Mouse (Mus musculus) ZHBTc4 (cell line): ENCODE data around the gene Dhx15.
A peak's percentile ranks its signal among the peaks of the same experiment; 100 is the strongest.

ENCODE experiments used
- DNase-seq: peaks from one replicate; pipeline ENCODE4 v3.0.0-alpha.2; 2011; ENCODE audit warnings: low read depth, low spot score

Gene Dhx15

DNA sequence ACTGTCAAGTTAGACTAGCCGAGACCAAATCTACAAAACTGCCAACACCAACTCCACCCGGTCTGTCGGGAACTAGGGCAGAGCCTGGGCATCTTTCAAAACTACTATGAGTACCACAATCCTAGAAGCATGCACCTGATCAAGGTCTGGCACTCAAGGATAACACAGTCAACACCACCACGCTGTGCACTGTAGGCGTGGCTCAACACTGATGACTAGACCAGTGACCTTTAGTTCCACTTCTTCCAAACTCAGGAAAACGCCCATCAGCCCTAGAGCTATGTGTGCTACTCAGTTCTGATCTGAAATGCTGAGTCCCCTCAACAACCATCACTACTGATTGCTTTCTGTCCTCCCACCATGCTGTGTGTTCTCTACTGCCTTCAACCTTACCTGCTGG is 44.6 kb downstream of the Dhx15 start:
- peak; percentile 74 for DNase-seq

DNA sequence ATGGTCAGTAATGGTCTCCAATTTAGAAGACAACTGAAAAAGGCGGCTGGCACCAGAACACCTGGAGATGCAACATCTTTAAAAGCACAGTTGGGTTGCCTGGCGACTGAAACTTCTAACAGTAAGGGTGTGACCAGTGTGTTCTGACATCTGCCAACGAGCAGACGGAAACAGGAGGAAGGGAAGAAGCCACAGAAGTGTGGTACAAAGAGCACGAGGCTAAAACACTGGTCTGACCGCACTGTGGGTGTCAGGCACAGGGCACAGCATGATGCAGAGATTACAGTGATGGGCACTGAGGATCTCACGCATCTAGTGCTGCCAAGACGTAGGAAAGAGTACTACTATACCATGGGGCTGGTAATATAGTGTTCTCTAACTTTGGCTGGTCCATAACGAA is 48.4 kb downstream of the Dhx15 start:
- DNase-seq, result no peak

DNA sequence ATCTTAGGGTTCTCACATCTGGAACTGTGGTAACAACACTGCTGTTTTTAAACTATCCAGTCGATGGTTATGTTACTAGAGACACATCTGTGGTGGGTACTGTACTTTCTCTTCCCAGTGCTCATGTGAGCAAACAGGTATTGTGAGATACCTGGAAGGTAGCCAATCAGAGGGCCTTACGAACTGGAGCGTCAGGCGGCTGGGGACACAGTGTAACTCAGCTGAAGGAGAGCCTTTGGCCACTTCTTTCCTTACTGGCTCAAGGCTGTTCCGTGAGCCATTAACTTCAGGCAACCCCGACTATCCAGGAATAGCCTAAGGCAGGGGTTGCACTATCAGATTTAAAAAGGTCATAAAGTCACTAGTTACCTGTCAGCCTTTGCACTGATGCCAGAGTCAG is 51.5 kb downstream of the Dhx15 start:
- DNase-seq, result no peak

DNA sequence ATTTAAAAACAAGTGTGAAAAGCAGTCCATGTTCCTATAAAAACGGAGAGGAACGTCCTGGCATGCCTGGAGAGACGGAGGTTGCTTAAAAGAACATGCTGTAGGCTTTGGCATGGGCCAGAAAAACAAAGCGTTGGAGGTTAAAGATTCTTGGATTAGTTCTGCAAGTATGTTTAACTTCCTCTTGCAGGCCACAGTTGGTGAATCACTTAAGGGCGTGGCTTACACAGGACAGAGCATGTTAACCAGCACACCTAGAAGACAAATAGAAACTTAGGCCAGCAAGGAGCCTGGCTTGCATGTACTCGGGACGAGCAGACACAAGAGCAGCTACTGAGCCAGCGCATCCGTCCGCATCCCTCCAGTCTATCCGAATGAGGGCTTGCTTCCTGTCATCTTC is 52.2 kb downstream of the Dhx15 start:
- DNase-seq, result no peak

DNA sequence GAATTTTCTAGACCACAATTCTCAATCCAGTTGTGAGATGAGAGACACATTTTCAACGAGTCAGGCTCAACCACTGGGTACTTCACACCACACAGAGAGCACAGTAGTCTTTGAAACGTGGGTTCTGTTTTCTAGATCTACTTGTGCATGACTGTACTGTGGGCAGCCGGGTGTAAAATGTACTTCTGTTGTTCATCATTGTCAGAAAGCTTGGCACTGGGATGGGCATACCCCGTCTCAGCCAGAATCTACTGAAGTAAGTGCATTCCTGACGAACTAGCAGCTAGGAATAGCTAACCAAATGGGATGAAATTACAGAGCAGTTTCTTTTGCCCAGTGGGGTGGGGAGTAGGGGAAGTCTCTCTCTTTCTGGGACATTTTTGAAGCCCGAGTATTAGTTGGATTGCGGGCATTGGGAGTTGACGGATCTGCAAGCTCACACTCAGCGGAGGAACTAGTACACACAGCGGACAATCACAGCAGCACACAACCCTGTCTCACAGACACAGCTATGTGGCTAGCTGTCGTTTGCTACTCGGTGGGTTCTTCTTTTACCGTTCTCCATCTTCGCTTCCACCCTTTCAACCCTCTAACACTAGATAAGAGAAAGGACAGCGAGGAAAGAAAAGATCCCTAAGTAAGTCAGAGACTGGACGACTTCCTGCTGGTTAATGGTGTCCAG is 54.7 kb downstream of the Dhx15 start:
- no peak for DNase-seq

DNA sequence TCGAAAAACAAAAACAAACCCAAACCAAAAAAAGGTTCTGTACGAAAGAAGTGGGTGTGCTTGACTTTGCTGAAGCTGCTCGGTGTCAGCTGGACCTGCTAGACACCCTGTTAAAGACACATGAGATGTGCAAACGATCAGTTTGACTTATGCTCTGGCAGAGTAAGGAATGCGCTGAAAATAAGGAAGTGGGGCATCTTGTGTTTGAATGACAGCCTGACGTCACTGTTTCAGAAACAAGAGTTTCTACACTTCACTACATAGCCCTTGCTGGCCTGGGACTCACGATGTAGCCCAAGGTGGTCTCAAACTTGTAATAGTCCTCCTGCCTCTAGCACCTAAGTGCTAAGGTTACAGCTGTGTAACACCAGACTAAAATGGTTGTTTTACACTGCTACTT is 57.5 kb downstream of the Dhx15 start:
- DNase-seq, result no peak

DNA sequence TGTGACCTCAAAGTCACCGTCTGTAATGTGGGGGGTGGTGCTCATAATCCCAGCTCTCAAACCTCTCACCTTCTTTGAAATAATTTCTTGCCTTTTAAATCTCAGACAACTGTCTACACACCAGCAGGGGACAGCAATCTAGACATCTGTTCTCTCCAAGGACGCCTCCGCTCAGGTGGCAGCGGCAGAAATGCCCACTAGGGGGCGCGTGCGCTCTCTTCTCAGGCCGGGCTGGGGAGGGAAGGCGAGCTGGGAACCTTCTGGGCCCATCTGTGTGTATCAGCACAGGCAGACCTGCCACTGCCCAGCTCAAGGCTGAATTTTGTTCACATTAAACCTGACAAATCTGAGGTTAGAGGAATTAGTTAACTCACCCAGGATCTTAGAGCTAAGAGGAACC is 58.2 kb downstream of the Dhx15 start:
- peak; percentile 91 for DNase-seq

DNA sequence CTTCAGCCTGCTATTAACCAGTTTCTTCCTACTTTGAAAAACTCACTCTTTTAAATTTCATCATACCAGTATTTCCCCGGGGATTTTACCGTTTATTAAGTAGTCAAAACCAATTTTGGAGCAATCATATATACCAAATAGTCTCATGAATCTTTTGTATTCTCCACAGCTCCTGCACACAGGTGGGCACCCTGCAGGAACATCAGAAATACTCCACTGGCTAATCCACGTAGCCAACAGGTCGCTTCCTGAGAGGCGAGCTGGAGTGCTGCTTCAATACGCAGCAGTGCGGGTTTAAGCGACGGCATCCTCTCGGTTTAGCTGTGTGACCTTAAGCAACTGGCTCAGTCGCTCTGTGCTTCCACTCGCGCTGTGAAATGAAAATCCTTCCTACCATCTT is 58.9 kb downstream of the Dhx15 start:
- DNase-seq, result no peak

DNA sequence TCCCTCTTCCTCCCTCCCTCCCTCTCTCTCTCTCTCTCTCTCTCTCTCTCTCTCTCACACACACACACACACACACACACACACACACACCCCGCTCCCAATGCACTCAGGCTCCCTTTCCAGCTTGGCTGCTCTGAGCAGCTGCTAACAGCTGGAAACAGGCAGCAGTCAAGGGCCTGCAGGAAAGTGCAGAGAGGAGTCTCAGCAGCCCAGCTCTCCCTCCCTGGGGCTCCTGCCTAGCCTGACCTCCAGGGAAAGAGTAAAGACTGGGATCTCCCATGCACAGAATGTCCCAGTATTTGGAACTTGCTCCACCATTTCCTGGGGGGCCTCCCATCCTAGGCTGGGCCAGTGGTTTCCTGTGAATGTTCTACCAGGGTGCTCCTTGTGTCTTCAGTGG is 59.8 kb downstream of the Dhx15 start:
- no peak for DNase-seq

DNA sequence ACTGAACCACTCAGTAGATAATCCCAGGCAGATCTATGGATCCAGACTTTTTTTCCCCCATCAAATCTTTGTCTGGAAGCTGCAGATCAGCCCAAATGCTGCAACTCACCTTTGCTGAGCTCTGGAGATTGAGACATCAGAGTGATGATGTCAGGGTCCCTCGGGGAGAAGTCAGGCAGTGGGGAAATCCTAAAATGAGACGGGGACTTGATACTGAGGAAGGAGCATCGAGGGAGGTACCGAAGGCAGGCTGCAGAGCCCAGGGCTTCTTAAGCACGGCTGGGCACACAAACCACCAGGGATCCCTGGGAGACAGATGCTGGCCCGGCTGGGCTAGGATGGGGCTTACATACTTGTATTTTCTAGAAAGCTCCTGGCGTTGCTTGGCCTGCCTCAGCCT is 64.1 kb downstream of the Dhx15 start:
- no peak for DNase-seq

DNA sequence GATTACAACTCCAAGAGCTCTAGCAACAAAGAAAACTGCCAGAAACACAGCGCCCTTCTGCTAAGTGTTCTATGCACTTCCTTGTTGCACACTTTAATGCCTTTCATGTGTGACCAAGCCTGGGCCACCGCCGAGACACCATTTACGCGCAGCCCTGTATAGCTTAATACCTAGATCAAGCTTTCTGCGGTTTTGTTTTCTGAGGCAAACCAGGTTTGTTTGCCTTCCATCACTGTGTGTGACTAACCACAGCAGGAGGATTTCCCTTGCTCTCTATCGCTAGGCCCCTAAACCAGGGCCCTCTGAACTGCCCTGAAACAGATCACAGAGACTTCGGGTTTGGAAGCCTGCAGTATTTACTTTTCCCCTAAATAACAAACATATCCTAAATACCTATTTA is 64.5 kb downstream of the Dhx15 start:
- no peak for DNase-seq

DNA sequence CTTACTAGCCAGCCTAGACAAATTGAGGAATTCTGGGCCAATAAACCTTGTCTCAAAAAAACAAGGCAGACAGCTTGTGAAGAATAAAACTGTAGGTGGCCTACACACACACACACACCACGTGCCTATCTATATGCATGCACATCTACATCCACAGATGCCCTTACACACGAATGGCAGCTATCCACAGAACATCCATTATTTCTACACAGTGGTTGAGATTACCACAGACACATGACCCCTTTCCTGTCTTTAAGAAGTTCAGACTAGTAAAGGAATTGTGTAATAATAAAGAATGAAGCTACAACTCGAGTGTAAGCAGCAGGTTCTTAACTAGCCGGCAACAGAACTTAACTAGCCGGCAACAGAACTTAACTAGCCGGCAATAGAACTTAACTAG is 68.2 kb downstream of the Dhx15 start:
- no peak for DNase-seq

DNA sequence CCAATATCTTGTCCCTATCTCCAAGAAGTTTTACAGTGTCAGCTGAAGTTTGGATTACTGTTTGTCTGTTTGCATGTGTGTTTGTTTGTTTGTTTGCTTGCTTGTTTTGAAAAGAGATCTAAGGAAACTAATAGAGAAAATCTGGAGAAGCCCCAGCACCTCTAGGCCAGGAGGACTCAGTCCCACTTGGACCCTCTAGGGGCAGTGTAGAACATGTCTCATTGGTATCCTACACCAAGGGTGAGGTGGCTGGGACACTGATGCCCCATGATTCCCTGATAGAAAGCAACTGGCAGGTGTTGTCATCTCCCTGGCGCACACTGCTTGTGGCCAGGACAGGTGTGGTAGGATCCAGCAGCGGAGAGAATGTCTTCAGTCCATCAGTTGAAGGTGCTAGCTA is 70.5 kb downstream of the Dhx15 start:
- DNase-seq, result peak; percentile 55

DNA sequence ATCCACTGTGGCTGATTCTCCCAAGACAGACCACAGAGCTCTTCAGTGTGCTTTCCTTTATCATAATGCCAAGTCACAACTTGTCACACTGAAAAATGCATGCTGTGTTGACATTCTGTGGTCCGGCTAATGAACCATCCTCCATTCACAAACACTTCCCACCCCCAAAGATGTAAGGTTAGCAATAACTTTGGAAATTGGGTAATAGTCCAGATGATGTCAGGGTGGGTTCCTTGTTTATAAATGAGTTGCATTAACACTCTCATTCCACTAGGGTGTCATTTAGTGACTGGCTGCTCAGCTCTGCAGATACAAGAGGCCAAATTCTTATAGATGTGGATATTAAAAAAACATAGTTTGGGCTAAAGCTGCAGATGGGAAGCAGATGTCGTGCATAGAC is 71.1 kb downstream of the Dhx15 start:
- no peak for DNase-seq

DNA sequence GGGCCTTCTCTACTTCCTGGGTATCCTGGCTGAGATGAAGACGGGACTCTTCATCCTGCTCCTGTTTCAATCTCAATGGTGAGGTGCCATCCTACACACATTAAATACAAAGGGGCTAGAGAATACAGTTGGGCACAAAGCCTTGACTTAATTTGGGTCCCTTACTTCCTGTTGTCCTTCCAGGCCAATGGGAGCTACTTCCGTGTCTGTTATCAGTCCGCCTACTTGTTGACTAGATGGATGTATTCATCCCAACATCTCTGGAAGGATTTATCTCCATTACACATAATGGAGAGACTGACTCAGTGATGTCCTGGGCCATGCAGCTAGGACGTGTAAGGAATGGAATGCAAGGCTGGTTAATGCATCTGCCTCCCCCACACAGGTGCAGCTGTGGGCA is 72.5 kb downstream of the Dhx15 start:
- no peak for DNase-seq

DNA sequence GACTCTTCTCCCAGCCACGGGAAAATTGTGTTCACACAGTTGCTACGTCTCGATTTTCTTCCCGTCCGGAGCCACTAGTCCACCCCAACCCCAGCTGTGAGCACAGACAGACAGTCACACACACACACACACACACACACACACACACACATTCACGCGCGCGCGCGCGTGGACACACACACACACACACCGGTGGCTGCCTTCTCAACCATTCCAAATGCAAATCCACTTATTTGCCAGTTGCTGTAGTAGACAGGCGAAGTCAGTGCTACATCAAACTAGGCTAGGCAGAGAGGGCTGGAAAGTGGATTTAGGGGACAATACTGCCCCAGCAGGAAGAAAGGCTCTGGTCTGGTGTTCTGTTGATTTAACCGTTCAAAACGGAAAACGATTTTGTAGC is 73.9 kb downstream of the Dhx15 start:
- DNase-seq, result no peak

DNA sequence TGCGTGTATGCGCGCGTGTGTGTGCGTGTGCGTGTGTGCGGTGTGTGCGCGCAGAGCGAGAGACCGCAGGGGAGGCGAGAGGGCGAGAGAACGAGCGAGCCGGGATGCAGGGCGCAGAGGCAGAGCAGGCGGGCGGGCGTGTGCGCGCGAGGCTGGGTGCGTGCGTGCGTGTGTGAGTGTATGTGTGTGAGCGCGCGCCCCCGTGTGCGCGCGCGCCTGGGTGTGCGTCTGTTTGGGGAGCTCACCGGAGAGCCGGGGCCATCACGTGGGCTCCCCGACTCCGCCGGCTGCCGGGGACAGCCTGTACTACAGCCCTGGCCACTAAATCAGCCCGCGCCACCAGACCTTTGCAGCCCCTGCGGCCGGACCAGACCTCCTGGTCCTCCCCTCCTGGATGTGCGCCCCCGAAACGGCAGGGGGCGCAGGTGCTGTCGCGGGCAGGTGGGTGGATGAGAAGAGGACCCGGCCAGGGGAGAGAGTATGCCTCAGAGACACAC is 74.4 kb downstream of the Dhx15 start:
- DNase-seq, result peak; percentile 93

DNA sequence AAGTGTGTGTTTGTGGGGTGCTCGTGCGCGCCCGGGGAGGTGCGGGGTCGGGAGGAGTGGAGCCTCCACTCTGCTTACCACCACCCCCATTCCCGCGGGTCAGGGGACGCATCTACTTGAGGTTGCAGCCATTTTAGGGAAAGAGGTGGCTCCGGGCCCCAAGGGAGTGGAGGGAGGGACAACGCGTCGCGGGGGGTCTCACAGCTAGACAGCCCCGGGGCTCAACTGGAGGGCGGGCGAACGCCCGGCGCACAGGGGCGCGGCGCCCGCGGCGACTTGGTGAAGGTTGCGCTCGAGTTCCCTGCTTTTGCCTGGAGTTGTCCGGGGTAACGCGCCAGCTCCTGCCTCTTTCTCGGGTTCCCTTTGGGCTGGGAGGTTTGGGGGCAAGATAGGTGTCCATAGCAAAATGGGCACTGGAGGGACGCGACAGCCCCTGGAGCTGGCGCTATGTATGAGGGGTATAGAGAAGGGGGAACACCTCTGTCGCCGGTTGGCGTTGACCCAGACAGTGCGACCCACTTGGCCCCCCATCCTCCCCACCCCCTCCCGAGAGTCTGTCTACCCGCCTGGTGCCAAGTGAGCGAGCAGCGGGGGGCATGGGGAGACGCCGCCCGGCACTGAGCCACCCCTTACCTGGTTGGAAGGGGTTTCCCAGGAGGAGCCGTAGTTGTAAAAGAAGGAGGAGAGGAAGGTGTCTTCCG is 75.4 kb downstream of the Dhx15 start:
- peak; percentile 65 for DNase-seq

DNA sequence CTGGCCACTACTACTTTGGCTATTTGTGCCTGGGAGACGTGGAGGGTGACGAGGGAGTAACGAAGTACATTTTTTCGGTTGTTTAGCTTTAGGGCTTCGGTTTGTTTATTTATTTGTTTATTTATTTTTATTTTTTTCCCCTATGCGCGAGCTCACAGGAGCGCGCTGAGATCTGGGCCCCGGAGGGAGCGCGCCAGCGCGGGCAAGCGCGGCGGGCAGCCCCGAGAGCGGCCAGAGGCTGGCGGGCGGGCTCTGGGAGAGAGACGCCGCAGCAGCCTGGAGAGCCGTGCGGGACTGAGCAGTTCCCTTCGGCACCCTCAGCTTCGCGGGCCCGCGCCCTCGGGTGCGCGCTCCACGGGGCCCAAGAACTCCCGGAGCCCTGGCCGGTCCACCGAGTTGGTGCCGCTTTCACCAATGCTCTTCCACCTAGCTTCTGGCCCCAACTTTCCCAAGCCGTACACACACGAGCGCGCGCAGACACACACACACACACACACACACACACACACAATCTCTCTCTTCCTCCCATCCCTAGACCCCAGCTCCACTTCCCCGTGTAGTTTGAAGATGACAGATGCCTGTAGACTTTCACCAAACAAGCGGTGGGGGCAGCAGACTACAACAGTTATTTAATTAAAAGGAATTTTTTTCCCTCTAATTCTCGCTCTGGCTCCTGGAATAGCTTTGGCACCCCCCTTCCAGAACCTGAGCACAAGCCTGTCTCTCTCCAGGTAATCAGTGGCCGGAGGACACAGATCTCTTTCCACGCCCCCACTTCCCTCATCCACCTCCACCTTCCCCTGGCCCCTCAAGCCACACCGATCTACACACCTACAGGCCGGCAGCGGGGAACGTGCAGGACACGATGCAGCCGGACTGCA is 76.2 kb downstream of the Dhx15 start:
- DNase-seq, result peak; percentile 53

DNA sequence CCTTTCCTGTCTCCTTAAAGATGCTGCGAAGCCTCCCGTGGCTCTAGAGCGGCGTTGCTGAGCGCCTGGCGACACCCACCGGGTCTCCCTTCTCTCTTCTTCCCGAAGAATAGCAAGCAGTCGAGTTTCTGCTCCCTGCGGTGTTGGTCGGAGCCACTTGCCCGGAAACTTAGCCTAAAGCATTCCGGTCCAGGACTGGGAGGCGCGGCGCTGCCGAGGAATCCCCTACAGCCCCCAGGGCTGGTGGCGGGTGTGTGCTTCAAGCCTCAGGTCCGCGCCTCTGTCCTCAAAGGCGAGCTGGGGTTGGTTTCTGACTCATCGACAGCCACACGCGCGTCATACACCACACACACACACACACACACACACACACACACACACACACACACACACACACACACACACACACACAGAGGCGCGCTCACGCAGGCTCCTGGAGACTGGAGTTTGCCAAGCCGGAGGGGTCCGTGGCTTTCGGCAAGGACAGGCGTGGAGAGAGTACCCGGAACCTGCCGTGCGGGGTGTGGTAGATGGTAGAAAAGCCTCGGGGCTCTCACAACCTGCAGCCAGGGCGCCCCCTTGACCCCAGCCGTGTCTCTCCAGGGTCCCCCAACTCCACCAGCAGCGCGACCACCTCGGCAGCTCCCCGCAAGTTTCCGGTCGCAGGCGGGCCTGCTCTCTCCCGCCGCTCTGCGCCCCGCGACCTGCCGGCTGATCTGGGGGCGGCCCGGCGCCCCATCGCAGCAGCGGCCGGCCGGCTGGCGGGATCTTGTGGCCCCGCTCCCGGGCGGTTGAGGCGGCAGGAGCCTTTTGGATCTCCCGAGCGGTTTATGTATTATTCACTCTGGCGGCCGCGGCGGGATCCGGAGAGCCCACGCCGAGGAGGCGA is 77.1 kb downstream of the Dhx15 start:
- DNase-seq, result peak; percentile 81

DNA sequence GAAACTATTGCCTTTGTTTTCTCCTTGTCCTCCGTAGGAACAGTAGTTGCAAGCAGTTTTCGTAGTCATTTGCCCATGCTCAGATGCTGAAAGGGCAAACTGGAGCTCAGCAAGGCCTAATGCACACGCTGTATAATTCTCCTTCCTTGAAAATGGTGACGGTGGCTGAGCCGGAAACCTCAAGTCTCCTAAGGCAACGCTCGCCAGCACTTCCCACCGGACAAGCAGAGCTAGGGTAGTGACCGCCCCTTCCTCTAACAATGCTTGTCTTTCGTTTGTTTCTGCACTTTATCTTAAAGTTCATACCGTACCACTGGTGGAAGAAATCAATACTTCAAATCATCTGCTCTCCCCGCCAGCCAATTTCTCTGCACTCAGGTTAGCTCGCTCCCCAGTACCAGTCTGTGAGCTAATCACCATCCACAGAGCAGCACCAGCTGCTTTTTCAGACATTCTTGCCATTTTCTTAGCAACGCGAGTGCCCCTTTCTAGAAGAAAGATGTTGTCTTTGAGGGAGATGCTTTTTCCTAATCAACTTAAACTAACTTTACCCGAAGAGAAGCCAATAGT is 78.0 kb downstream of the Dhx15 start:
- DNase-seq, result peak; percentile 16
